Mouse (Mus musculus) kidney, adult 2 months (tissue): ENCODE results near the gene Dhx57. TPM values are rescaled to one million over a fixed set of nuclear protein-coding genes. Genes with fewer than 3 reads are reported as not detected.
A peak's percentile ranks its signal among the peaks of the same experiment; 100 is the strongest.

ENCODE experiments used
- DNase-seq: peaks from one replicate; pipeline ENCODE4 v3.0.0; 2021
- H3K27ac ChIP-seq: fragments of 200-500 bp; 2 replicates; pipeline ENCODE4 v1.5.1; 2012; ENCODE audit warnings: low read depth, low read length, control low read depth, inconsistent platforms; ENCODE audit not compliant: insufficient read depth
- H3K27me3 ChIP-seq: fragments of 200-500 bp; replicated peaks from 2 replicates; pipeline ENCODE4 v1.6.1; 2012; ENCODE audit warnings: mild to moderate bottlenecking, moderate library complexity, low read length, inconsistent platforms; ENCODE audit not compliant: control insufficient read depth, insufficient read depth
- H3K36me3 ChIP-seq: fragments of 200-500 bp; 2 replicates; pipeline ENCODE4 v1.6.1; 2012; ENCODE audit warnings: mild to moderate bottlenecking, moderate library complexity, low read length, inconsistent platforms; ENCODE audit not compliant: control insufficient read depth, insufficient read depth
- H3K4me1 ChIP-seq: fragments of 200-500 bp; 2 replicates; pipeline ENCODE4 v1.6.1; 2011; ENCODE audit warnings: low read length; ENCODE audit not compliant: control insufficient read depth, insufficient read depth
- H3K4me3 ChIP-seq: fragments of 200-500 bp; 2 replicates; pipeline ENCODE4 v1.5.1; 2011; ENCODE audit warnings: mild to moderate bottlenecking, low read depth, low read length, control low read depth; ENCODE audit not compliant: insufficient read depth
- CTCF ChIP-seq: fragments of 200-500 bp; conservative IDR thresholded peaks from 2 replicates; pipeline ENCODE4 v1.5.1; 2011; ENCODE audit warnings: low read depth, mild to moderate bottlenecking, control low read depth, low read length, moderate library complexity, mixed read lengths; ENCODE audit not compliant: insufficient read depth, insufficient read length
- POLR2A ChIP-seq: fragments of 200-500 bp; IDR thresholded peaks from one replicate; pipeline ENCODE4 v1.6.1; 2011; ENCODE audit warnings: low read depth, low read length, control low read depth
- WGBS: fragments of 180-500 bp; shearing (Covaris S2); methylation state at CpG from one replicate; pipeline ENCODE4 v1.1.7; 2018; 5-methylcytosine and 5-hydroxymethylcytosine counted together
- polyA plus RNA-seq: library from polyadenylated mRNA; depleted of rRNA; stranded (reverse); fragments of >200 nt; gene quantifications from 2 replicates; pipeline ENCODE4 v1.2.3, GENCODE M21; 2012; rRNA removed

The Dhx57 gene
- polyA plus RNA-seq, 1 experiment = 6.4 TPM

GRCm38 (mm10) chr17:80205657-80206056, 84.6 kb downstream of the Dhx57 start:
- WGBS = 3% methylated on average over 5 of the region's 5 CpGs
- no peak for DNase-seq
- H3K4me3 ChIP-seq = peak overlapping the region; percentile 76; the same call in 1 of the 2 replicates
- peaks cover 3% of the 10 kb centered on the region; the same call in 1 of the 2 replicates for H3K4me1 ChIP-seq
- no peaks in the 10 kb centered on the region for H3K27me3 ChIP-seq
- TF ChIP-seq POLR2A (no peak), CTCF (no peak)
- H3K36me3 ChIP-seq = peaks cover 11% of the 10 kb centered on the region
- H3K27ac ChIP-seq = no peak overlapping the region

DNA sequence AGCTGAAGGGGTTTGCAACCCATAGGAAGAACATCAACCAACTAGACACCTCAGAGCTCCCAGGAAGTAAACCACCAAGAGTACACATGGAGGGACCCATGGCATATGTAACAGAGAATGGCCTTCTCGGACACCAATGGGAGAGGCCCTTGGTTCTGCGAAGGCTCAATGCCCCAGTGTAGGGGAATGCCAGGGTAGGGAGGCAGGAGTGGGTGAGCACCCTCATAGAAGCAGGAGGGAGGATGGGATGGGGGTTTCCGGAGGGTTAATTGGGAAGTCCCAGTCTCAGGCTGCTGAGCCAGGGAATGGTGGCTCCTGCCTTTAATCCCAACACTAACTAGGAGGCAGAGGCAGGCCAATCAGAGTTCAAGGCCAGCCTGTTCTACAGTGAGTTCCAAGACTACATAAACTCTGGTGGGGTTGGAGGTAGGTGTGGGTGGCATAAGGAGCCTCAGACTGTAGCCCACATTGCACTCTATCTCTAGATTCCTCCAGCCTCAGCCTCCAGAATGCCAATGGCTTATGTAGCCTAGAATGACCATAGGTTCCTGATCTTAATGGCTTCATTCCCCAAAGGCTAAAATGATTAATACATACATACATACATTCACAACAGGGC, 91.0 kb downstream of the Dhx57 start:
- 95% methylated on average over 3 of the region's 3 CpGs for WGBS
- Histone ChIP-seq H3K36me3 (peaks cover 7% of the 10 kb centered on the region), H3K4me1 (no peaks in the 10 kb centered on the region), H3K27me3 (no peaks in the 10 kb centered on the region), H3K4me3 (no peak overlapping the region), H3K27ac (no peak overlapping the region)
- DNase-seq = no peak
- TF ChIP-seq POLR2A (no peak), CTCF (no peak)

- no peak overlapping the region for H3K4me3 ChIP-seq
- H3K36me3 ChIP-seq = no peaks in the 10 kb centered on the region; the same call in 1 of the 2 replicates
- DNase-seq = peak; percentile 31
- H3K4me1 ChIP-seq = no peaks in the 10 kb centered on the region
- no peaks in the 10 kb centered on the region for H3K27me3 ChIP-seq
- 57% methylated on average over 5 of the region's 5 CpGs for WGBS
- TF ChIP-seq POLR2A (no peak), CTCF (no peak)
- H3K27ac ChIP-seq = no peak overlapping the region
Measured at GRCm38 (mm10) chr17:80193075-80193474, 97.2 kb downstream of the Dhx57 start.

Other genes with a start within 250 kb of the Dhx57 start
- 11.7 and 13.1 TPM in 2 replicates for gene Hnrnpll, start 228.1 kb downstream of the Dhx57 start, polyA plus RNA-seq
- gene Galm, start 163.0 kb downstream of the Dhx57 start, polyA plus RNA-seq = 115 and 124 TPM in 2 replicates
- gene Srsf7, start 83.2 kb downstream of the Dhx57 start, polyA plus RNA-seq = 26.5 and 34.3 TPM in 2 replicates
- 0.04 and 0.05 TPM in 2 replicates for gene Ttc39d, start 83.0 kb downstream of the Dhx57 start, polyA plus RNA-seq
- 2.5 and 2.9 TPM in 2 replicates for gene Gemin6, start 66.0 kb downstream of the Dhx57 start, polyA plus RNA-seq
- 25.2 and 36.5 TPM in 2 replicates for gene Morn2, start 273 bp downstream of the Dhx57 start, polyA plus RNA-seq
- gene Arhgef33, start 16.9 kb upstream of the Dhx57 start, polyA plus RNA-seq = 0.44 and 0.56 TPM in 2 replicates
- gene Gm10190, start 83.1 kb upstream of the Dhx57 start, polyA plus RNA-seq = not detected in 2 replicates
- 3.7 and 4.9 TPM in 2 replicates for gene Sos1, start 190.0 kb upstream of the Dhx57 start, polyA plus RNA-seq